Mouse (Mus musculus): ENCODE results near the gene Hsf2bp.

Gene Hsf2bp

GRCm38 (mm10) chr17:31982326-31983190, 53.6 kb downstream of the Hsf2bp start:
- DNase-seq (ENCODE audit: low read depth, low spot score): no peak

- DNase-seq (ENCODE audit: low read depth, low spot score): no peak
Measured at GRCm38 (mm10) chr17:31979888-31980287, 56.3 kb downstream of the Hsf2bp start.

- DNase-seq (ENCODE audit: low read depth, low spot score): no peak
Measured at GRCm38 (mm10) chr17:31977131-31977530, 59.0 kb downstream of the Hsf2bp start.

GRCm38 (mm10) chr17:31976501-31976900, 59.6 kb downstream of the Hsf2bp start:
- DNase-seq (ENCODE audit: low read depth, low spot score): no peak

- no peak for DNase-seq (ENCODE audit: low read depth, low spot score)
Measured at GRCm38 (mm10) chr17:31974694-31975093, 61.5 kb downstream of the Hsf2bp start.

- peak; percentile 19 for DNase-seq (ENCODE audit: low read depth, low spot score)
Measured at GRCm38 (mm10) chr17:31973664-31974230, 62.4 kb downstream of the Hsf2bp start.

GRCm38 (mm10) chr17:31970890-31971289, 65.3 kb downstream of the Hsf2bp start:
- DNase-seq (ENCODE audit: low read depth, low spot score): no peak

- DNase-seq (ENCODE audit: low read depth, low spot score): no peak
Measured at GRCm38 (mm10) chr17:31968801-31969200, 67.3 kb downstream of the Hsf2bp start.

- DNase-seq (ENCODE audit: low read depth, low spot score): peak; percentile 9
Measured at GRCm38 (mm10) chr17:31967311-31967710, 68.8 kb downstream of the Hsf2bp start.

- DNase-seq (ENCODE audit: low read depth, low spot score): no peak
Measured at GRCm38 (mm10) chr17:31966566-31966965, 69.6 kb downstream of the Hsf2bp start.

GRCm38 (mm10) chr17:31965623-31966022, 70.5 kb downstream of the Hsf2bp start:
- DNase-seq (ENCODE audit: low read depth, low spot score): no peak

- DNase-seq (ENCODE audit: low read depth, low spot score): no peak
Measured at GRCm38 (mm10) chr17:31962930-31963329, 73.2 kb downstream of the Hsf2bp start.

GRCm38 (mm10) chr17:31962281-31962680, 73.9 kb downstream of the Hsf2bp start:
- DNase-seq (ENCODE audit: low read depth, low spot score): no peak

- no peak for DNase-seq (ENCODE audit: low read depth, low spot score)
Measured at GRCm38 (mm10) chr17:31954551-31955140, 81.5 kb downstream of the Hsf2bp start.

- no peak for DNase-seq (ENCODE audit: low read depth, low spot score)
Measured at GRCm38 (mm10) chr17:31949076-31949475, 87.1 kb downstream of the Hsf2bp start.

GRCm38 (mm10) chr17:31946436-31946835, 89.7 kb downstream of the Hsf2bp start:
- no peak for DNase-seq (ENCODE audit: low read depth, low spot score)

GRCm38 (mm10) chr17:31943881-31944539, 92.1 kb downstream of the Hsf2bp start:
- DNase-seq (ENCODE audit: low read depth, low spot score): no peak

GRCm38 (mm10) chr17:31941616-31942015, 94.5 kb downstream of the Hsf2bp start:
- no peak for DNase-seq (ENCODE audit: low read depth, low spot score)

GRCm38 (mm10) chr17:31940607-31941006, 95.5 kb downstream of the Hsf2bp start:
- DNase-seq (ENCODE audit: low read depth, low spot score): no peak

- no peak for DNase-seq (ENCODE audit: low read depth, low spot score)
Measured at GRCm38 (mm10) chr17:31939292-31940060, 96.7 kb downstream of the Hsf2bp start.

- no peak for DNase-seq (ENCODE audit: low read depth, low spot score)
Measured at GRCm38 (mm10) chr17:31938539-31939260, 97.4 kb downstream of the Hsf2bp start.

All from telencephalon, adult 2 months (tissue).